Mouse (Mus musculus) inflammation-experienced regulatory T-cells, adult 6 months (primary cell): ENCODE measurements around the gene Tpi1. TPM values are rescaled to one million over a fixed set of nuclear protein-coding genes. Genes with fewer than 3 reads are reported as not detected.
A peak's percentile ranks its signal among the peaks of the same experiment; 100 is the strongest.
"Not testable (repeated sequence)": the region's sequence is repeated elsewhere in the genome, so short reads cannot be mapped to it uniquely, and the experiment has no call there.

Source experiments
- ATAC-seq: one replicate; pipeline ENCODE4 v1.8.0; 2017
- polyA plus RNA-seq, 3 experiments: library from polyadenylated mRNA; unstranded; fragments of 100-300 nt; shearing (Covaris generic); gene quantifications; one replicate each; pipeline ENCODE4 v1.2.1; 2017

The Tpi1 gene
- 10 to 100 TPM; 77.6 to 91.2 (median 82.5) TPM for polyA plus RNA-seq

DNA sequence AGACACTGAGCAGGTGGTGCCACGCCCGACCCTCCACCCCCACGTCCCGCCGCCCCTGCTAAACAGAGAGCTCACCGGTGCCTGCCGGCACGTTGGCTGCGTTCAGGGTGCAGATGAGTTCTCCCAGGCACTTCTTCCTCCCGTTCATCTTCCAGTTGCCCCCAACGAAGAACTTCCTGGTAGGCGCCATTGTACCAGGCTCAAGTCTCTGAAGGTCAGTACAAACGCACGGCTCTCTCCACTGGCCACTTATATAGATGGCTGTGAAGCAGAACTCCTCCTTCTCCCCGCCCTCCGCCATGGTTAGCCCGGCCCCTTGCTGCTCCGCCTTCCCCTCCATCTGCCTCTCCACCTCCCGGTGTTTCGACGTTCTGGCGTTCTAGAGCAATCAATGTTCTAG lies at the start of gene Tpi1:
Gene Tpi1, minus strand, starts transcription at position 364 of the 400 bp plus-strand sequence.
- peak; percentile 89 for ATAC-seq

DNA sequence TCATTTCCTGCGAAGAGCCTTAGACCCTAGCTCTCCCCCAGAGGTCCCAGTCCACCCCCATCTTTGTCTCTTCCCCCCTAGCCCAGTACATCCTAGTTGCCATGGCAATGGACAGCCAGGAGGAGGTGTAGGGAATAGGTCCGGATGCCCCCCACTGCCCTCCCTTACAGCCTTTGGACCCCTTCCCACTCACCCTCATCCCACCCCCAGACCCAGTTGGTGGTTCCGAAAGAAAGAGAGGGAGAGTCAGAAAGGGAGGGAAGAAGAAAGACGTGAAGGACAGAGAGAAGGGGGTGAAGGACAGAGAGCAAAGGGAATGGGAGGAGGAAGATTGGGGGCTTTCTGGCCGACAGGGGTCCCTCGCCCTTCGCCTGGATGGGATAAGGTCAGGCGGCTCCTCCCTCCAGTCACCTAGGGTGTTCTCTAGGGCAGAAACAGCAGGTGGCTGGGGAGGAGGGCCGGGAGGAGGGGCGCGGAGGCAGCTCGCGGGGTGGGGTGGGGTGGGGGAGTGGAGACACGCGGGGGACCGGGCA lies 49.1 kb upstream of the Tpi1 start:
- ATAC-seq = no peak

DNA sequence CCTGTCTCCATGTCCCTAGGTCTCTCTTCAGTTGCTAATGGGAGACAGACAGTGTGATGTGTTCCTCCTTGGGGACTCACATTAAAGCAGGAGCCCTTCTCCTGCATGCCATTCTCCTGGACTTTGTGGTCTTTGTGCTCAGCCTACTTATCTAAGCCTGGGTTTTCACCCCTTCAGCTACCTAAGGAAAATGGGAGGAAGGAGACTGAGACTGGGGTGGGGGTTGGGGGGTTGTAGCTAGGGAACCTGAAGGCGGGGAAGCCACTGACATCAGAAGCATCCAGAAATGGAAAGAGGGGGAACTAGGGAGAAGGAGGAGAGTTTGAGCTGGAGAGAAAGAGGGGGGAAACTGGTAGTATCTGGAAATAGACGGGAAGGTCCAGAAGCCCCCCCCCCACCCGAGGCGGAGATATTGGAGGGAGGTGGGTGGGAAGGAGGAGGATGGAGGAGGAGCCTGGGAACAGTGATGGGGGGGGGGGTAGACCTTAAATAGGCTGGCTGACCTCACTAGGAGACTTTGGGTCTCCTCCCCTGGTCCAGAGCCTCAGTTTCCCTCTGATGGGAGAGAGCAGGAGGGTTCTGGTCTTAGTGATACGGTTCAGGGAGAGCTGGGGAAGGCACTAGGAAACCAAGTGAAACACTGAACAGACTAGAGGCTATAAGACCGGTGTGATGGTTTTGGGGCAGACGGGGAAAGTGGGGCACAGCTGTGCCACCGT lies 48.5 kb upstream of the Tpi1 start:
- ATAC-seq = no peak

DNA sequence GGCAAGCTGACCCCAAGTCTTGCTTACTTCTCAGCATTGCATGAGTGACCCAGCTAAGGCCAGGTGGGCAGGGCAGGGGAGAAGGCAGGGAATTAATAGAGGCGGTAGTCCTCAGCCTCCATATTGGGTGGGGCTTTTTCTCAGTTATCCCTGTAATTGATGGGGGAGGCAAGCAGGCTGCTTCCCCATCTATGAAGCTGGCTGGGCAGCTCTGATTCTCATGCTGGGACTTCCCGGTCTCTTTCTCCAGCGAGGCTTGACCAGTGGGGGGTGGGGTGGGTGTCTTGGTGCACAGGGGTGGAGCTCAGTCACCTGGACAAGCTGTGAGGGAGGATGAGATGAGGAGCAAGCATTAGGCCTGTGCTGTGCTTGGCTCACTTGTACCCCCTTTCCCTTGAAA lies 47.7 kb upstream of the Tpi1 start:
- ATAC-seq = no peak

DNA sequence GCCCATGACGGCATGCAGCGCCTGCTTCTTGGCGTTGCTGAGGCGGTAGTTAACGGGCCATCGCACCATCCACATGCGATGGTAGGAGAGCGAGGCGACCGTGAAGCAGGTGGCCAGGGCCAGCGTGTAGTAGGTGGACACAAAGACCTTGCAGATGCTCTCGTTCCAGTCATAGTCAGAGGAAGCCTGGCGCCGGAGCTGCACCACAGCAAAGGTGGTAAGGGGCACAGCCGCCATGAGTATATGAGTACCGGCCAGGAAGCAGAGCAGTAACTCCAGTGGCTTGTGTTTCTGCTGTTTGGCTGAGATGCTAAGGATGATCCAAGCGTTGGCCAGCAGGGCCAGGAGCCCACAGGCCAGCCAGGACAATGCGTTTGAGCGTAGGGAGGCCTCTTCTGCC lies 47.2 kb upstream of the Tpi1 start:
- ATAC-seq = no peak

DNA sequence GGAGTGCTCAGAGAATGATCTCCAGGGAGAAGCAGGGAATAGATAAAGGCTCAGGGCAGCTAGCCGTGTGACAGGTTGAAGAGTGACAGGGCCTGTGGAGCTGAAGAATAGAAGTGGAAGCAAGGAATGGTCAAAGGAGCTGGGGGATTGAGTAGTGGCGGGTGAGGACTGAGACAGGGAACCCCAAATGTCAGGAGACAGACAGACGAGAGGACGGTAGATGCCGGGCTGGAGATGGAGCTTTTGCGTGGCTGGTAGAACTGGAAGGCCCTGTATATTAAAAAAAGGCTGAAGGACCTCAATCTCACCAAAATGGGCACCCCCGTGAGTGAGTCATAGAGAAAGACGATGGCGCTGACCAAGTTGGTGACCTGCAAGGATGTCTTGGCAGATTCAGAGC lies 46.4 kb upstream of the Tpi1 start:
- ATAC-seq = no peak

DNA sequence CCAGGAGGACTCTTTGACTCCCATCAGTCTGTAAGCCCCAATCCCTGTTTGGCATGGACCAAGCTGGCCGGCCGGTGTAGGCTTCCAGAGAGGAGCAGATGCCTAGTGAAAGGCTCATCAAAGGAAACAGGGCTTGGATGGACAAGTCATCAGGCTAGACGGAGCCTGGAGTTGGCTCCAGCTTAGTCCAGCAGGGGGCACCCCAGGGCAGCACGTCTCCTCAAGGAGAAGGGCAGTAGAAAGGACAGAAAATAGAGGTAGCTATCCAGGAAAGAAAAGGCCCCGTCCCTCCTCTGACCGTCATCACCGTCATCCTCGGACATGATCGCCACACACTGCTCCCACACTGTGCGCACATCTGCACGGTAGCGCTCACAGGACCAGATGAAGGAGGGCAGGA lies 45.6 kb upstream of the Tpi1 start:
- peak; percentile 33 for ATAC-seq

DNA sequence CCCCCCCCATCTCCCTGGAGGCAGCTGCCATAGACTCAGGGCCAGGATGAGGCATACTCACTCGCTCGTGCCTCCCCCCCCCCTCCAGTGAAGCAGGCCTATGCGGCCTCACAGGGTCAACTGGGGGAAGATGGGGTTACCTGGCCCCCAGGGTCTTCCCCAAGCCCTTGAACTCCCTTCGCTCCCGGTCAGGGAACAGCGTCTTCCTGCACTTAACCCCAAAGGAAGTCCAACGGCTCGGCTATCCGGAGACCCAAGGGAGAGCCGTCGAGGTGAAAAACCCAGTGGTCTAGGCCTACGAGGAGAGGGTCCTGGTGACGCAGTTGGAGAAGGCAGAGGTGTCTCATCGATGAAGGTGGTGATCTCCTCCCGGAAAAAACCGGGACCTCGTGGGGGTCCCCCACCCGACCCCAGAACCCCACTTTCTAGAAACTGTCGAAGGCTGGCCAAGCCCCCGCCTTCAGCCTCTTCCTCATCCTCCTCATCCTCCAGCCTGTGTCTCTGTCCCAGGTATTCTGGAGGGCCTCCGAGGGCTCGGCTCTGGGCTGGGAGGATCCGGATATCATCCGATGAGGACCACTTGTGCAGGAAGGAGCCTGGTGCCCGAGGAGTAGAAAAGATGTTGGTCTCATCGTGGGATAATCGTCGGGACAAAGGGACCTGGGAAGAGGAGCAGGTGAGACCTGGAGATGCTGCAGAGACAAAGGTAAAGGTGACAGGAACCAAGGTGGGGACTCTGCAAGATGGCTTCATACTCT lies 44.6 kb upstream of the Tpi1 start:
- no peak for ATAC-seq

DNA sequence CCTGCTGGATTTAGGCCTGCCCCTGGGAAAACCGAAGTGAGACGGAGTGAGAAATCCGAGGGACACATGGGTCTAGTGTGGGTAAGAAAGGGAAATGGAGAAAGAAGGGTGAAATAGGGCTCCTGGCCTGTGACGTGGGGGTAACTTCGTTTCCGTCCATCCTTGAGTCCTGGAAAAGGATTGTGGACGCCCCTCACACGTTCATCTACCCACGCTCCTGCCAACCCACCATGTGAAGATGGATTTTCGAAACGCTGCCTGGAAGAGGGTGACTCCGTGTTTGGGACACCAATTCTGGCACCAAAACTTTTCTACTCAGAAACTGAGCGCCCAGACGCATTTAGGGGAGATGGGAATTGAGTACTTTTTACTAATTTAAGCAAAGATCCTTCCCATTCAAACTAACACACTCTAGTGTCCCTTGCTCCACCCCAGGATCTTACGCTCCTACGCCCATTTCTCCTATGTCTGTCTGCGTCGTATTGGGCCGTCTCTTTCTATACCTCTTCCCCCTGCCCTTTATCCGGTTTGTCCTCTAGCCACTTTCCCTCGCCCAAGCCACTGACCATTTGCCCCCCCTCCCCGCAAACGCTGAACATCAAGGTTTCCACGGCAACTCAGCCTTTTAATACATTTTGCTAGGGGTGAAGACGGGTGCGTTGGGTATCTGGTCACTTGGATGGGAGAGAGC lies 43.9 kb upstream of the Tpi1 start:
- no peak for ATAC-seq

DNA sequence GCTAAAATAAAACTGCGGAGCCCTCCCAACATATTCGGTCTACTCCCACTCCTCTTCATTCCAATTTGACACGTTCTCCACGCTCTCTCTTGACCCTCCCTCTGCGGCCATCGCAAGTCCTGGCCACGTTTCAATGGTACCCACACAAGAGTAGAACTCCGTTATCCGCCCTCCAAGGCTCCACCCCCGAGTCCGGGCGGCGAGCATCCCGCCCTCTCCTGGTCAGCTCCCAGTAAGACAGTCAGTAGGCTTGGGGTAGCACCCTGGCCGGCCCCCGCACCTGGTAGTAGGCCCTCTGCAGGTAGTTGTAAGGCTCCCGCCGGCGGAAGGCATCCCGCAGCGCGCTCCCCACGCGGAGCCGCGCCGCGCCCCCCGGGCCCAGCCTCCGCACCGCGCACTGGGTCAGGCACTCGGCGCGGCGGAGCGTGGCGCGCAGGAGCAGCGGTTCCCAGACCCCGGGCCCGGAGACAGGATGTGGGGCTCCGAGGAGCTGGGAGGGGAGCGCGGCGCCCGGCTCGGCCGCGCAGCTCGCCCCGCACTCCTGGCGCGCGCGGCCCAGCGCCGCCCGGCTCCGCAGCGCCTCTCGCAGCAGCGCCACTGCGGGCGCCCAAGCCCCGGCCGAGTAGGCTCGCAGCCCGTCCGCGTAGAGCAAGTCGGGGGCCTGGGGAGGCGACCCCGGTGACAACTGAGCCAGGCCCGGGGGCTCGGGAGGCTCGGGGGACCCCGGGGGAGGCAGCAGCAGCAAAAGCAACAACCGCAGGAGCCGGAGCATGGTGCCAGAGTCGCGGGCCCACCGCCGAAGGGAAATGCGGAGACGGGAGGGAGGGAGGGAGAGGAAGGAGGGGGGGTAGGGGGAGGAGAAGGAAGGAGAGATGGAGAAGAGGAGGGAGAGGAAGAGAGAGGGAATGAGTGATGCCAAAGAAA lies 43.1 kb upstream of the Tpi1 start, which contains the start of gene P3h3:
Gene P3h3, minus strand, starts transcription at position 837 of the 924 bp plus-strand sequence.
- peak; percentile 81 for ATAC-seq

DNA sequence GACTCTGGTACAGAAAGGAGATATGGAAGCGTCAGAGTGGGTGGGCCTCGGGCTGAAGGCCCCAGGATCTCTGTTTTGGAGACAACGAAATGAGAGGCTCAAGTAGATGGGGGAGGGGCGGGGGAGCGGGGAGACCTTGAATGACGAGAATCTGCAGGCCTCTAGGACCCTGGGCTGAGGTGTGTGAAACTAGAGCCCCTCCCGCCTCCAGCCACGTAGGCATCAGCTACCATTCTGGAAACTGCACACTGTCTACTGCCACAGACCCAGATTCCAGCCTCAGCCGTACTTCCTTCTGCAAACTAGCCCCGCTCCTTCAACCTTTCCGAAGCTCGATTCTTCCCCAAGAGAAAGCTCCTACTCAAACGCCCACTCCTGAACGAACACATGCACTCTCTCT lies 42.2 kb upstream of the Tpi1 start:
- ATAC-seq = peak; percentile 6

DNA sequence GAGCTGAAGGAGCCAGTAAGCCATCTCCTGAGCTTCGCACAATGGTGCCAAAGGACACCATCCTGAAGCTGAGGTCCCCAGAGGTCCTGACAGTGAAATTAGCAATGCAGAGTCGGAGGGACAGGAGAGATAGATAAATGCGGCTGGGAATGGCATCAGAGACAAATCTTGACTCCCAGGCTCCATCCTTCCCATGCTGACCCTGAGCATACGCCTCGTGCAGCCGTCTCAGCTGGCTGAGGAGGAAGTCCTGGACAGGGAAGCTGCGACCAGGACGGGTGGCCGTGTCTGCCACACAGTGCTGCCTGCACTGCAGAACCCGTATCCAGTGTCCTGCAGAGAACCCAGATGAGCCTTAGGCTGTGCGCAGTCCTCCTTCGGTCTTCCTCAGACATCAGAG lies 40.6 kb upstream of the Tpi1 start:
- no peak for ATAC-seq

DNA sequence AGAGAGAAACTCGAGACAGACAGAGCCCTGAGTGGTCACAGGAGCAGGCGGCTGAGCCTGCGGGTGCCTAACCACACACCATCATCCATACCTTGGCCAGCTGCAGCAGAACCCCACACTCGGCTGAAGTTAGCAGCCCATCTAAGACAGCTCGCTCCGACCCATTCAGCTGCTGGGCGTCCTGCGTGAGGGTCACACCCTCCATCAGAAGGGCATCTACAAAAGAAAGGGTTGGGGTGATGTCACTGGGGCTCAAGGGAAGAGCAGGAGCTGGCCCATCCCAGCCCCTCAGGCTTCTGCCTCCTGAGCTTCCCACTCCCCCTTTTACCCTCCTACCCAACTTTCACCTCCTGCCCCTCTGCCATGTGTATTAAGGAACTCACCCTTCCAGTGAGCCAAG lies 36.4 kb upstream of the Tpi1 start:
- ATAC-seq = no peak

DNA sequence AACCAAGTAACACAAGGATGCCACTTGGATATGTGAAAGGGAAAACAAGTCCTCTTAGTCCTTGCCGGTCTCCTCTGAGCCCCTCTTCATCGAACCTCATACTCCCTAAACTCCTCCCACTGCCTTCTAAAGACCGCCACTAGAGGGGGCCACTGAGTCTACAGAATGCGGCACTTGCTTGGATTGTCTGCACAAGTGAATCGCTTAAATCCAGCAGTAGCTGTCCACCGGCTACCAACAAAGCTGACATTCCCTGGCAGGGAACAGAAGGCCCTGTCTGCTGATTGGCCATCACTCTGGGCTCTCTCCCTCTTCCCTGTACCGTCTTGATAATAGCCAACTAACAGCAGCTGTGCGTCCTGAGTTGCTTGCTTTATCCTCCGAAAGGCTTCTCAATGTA lies 33.2 kb upstream of the Tpi1 start:
- ATAC-seq = peak; percentile 88

DNA sequence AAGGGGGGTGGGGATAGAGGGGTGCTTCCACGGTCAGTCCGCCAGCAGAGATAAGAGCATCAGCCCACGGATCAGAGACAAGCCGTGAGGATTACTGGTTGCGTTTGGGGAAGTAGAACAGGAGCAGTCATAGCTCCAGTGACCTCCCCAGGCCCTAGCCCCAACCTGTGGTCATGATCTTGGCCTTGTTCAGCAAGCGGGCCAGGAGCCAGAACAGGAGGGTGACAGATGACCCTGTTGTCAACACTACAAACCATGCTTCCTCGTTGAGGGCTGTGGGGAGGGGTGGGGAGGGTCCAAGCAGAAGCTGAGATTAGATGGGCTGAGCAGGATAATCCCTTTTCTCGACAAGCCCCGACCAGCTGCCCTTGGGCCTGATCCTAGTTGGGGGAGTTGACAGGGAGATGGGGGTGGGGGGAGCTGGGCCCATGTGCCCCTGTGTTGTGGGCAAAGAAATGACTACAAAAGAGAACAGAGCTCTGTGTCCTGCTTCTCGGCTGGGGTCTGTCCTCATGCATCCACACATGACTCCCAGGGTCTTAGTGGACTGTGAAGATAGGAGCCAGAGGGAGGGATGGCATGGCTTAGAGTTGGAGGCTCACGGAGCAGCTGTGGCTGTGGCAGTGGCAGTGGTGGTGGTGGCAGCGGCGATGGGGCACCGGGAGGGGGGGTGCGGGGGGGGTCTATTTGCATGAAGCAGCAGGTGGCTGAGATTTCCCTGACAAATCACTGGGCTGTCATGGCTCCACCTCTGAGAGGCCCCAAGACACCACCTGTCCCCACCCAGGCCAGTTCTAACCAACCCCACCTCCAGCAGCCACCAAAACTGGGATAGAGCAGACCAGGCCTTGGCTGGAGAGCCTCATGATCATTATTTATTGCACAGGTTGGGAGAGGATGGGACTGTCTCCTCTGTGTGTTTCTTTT lies 26.4 kb upstream of the Tpi1 start, which contains the start of gene Gnb3:
Gene Gnb3, minus strand, starts transcription at position 35 of the 927 bp plus-strand sequence.
- ATAC-seq = no peak

DNA sequence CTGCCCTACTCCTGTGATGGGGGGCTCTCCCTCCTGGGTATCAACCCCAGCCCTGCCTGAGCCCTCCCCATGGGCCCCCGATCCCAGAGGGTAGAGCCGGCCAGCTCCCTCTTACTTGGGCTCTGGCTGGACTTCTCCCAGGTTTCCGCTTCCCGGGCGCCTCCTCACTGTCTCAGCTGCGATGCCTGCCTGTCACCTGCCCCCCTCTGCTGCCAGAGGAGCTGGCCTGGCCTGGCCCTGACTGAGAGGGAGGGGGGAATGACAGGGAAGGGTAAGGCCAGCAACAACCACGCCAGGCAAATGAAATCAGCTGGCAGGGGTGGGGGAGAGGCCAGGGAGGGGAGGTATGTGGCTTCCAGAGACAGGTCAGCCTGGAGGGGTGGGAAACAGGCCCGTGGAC lies 25.7 kb upstream of the Tpi1 start:
- ATAC-seq = no peak

DNA sequence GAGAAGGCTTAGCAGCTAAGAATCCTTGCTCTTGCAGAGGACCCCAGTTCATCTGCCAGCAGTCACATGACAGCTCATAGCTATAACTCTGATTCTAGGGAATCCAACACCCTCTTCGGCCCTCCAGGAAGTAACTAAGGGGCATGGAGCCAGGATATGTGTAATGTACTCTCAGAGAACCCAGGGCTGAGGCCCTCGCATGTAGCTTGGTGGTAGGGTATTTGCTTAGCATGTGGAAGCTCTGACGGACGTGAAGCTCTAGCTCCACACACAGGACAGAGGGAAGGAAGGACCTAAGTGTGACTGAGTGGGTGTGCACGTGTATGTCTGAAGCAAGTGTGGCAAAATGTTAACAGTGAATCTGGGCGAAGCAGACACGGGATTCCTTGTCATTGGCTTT lies 22.3 kb upstream of the Tpi1 start:
- ATAC-seq = no peak

DNA sequence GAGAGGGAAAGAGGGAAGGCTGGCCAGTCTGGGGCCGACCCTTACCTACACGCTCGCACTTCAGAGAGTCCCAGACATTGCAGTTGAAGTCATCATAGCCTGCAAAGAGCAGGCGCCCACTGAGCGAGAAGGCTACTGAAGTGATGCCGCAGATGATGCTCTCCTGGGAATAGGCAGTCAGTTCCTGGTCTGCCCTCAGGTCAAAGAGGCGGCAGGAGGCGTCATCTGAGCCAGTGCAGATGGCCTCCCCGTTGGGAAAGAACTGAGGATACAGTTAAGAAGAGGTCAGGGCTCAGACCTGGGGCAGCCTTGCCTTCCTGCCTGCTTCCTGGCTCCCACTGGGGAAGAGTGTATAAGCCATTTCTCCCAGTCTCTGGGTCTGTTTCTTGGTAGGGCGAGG lies 21.4 kb upstream of the Tpi1 start:
- ATAC-seq = no peak

DNA sequence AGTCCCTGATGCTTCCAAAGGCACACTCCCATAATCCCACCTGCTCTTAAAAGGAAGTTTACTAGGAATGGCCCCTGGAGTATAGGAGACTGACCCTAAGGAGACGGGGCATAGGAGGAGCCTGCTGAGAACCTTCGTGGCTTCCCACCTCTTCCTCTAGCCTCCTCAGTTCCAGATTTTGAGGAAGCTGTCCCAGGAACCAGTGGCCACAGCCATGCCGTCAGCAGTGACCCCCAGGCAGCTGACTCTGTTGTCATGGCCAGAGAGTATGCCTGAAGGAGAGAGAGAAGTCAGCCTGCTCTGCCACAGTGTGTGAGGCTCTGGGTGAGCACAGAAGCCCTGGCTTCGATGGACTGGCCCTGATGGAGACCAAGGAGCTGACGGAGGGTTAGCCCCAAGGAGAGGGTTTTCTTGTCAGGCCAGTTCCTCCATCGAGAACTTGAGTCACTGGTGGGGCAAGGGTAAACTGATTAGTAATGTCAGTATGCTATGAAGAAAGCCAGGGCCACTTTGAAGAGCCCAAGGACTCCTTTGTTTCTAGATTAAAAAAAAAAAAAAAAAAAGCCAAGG lies 20.5 kb upstream of the Tpi1 start:
- no peak for ATAC-seq

DNA sequence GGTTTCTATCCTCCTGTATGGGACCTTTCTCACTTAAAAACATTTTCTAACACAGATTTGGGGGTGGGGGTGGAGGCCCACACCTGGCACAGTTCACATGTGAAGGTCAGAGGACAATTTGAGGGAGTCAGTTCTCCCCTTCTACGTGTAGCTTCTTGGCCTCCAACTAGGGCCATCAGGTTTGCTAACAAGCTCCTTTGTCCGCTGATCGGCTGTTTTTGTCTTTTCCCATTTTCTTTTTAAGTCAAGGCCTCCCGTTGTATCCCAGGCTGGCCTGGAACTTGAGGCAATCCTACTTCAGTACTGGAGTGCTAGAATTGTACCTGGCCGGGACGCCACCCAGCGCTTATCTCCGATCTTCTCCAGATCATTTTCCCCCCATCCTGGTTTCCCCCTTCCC lies 17.6 kb upstream of the Tpi1 start:
- no peak for ATAC-seq

DNA sequence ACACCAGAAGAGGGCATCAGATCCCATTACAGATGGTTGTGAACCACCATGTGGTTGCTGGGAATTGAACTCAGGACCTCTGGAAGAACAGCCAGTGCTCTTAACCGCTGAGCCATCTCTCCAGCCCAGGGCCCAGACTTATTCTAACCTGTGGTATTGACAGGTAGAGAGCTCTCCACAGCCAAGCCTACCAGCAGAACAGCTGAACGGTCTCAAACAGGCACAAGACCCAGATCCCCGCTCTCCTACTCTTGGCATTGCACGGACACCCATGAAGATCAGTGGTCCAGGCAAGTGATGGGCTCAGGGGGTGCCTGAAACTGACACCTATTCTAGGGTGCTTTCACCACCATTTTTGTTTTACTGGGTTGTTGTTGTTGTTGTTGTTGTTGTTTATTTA lies 17.1 kb upstream of the Tpi1 start:
- not testable (repeated sequence) for ATAC-seq
